Mouse (Mus musculus): ENCODE results near the gene Olfr1513. TPM values are rescaled to one million over a fixed set of nuclear protein-coding genes. Genes with fewer than 3 reads are reported as not detected.
"Not testable (repeated sequence)": the region's sequence is repeated elsewhere in the genome, so short reads cannot be mapped to it uniquely, and the experiment has no call there.

Gene Olfr1513
- total RNA-seq (2015; ENCODE audit: low replicate concordance) (not detected in 2 replicates), total RNA-seq (2017; ENCODE audit: low replicate concordance) (not detected in 2 replicates)

GRCm38 (mm10) chr14:52356308-52356707, at the start of gene Olfr1513:
Olfr1513 (minus strand) TSS chr14:52356408.
- no peak for ATAC-seq (replicated peaks; ENCODE audit: low FRiP score, poor library complexity, severe bottlenecking)

DNA sequence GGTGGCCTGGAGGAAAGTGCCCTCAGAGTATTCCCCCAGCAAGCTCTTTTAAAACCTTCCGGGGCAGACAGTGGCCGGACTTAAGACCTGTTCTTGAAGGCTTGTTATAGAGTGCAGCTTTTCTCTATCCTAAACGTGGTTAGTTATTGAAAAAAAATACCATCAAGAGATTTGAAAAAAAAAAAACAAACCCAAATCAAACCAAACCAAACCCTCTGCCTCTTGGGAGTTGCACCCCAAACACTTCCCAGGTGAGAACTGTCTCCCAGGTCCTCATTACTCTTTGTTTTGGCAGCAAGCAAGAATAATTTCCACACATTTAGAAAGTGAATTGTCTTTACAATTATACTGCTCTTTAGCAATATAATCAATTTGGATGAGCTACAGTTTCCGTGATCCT, 41.1 kb upstream of the Olfr1513 start, which contains the start of gene Olfr1511:
TSS of gene Olfr1511 (minus strand) at position 101 of the 400 bp plus-strand sequence.
- no peak for ATAC-seq (replicated peaks; ENCODE audit: low FRiP score, poor library complexity, severe bottlenecking)

- not testable (repeated sequence) for ATAC-seq (replicated peaks; ENCODE audit: low FRiP score, poor library complexity, severe bottlenecking)
These were observed 34.1 kb upstream of the Olfr1513 start for GRCm38 (mm10) chr14:52390084-52390848.

- ATAC-seq (replicated peaks; ENCODE audit: low FRiP score, poor library complexity, severe bottlenecking), result no peak
These were observed 22.9 kb upstream of the Olfr1513 start, which contains the start of gene Olfr1512 for GRCm38 (mm10) chr14:52379068-52379467. Olfr1512 (minus strand) TSS chr14:52379168.

- ATAC-seq (replicated peaks; ENCODE audit: low FRiP score, poor library complexity, severe bottlenecking), result no peak
These were observed 12.5 kb upstream of the Olfr1513 start for GRCm38 (mm10) chr14:52368741-52369140.

DNA sequence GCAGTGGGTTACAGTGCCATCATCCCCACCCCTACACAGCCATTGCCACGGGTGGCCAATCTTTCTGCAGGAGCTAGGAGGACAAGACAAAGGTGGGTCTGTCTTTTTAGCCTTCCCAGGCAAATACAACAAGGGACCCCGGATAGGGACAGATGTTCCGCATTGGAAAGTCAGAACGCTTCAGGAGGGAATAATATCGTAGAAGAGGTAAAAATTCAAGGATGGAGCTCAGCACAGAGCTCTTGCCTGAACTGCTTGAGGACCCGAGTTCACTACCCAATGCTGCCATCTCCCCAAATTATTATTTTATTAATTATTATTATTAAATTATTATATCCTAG, 16.7 kb downstream of the Olfr1513 start:
- ATAC-seq (replicated peaks; ENCODE audit: low FRiP score, poor library complexity, severe bottlenecking), result no peak

DNA sequence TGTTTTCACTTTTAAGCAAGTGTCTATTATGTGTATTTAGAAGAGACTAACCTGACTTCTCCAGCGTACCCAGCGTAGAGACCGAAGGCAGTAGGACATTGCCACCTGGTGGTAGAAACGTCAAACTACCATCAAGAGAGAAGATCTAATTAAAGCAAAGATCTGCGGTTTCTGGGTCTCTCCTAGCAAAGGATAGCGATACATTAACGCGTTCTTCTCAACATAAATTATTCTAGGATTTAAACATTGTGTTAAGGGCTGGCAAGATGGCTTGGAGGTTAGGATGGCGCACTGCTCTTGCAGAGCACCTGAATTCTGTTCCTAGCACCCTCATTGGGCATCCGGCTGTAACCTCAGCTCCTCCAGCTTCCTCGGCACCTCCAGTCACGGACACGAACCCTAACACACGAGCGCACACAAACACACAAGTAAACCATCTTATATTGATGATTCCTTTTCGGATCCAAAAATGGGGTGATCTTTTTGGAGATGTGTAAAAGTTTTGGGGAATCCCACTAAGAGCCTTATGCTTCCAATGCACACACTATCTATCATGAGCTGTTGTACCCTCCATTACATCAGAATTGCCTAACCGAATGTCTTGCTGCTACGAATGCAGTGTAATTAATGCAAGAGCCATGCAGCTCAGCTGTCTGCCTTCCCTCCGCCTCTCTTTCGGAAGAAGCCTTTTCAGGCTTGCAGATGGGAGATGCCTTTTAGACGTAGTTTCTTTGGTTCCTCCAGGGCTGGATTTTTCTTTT, 17.3 kb downstream of the Olfr1513 start:
- ATAC-seq (replicated peaks; ENCODE audit: low FRiP score, poor library complexity, severe bottlenecking), result peak; percentile 70

GRCm38 (mm10) chr14:52332171-52332570, 24.0 kb downstream of the Olfr1513 start:
- no peak for ATAC-seq (replicated peaks; ENCODE audit: low FRiP score, poor library complexity, severe bottlenecking)

DNA sequence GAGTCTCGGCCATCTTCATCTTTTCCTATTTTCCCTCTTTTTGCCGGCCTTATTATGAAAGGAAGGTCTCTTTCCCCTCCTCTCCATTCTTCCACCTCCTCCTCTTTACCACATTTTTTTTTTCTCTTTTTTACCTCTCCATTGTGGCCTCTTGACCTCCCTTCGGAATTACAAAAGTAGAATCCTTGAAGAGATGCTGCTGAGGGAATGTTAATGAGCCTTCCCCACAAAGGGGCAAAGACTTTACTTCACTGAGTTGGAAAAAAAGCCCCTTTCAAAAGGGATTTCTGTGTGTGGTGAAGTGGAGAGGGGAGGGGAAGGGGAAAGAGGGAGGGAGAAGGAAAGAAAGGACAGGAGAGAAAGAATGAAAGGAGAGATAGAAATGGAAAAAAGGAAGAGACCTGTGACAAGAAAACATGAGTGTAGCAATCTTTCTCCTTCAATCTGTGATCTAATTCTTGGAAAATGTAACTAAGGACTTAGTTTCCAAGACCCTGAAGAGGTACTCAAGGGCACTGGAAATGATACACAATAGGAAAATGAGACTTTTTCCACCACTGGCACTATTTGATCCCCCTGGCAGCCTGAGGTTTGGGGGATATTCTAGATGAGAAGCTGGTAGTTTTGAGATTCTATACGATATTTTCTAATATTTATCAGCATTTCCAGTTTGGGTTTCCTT, 25.0 kb downstream of the Olfr1513 start:
- ATAC-seq (replicated peaks; ENCODE audit: low FRiP score, poor library complexity, severe bottlenecking), result no peak

- ATAC-seq (replicated peaks; ENCODE audit: low FRiP score, poor library complexity, severe bottlenecking), result no peak
These were observed 28.0 kb downstream of the Olfr1513 start, which contains the start of gene Sall2 for GRCm38 (mm10) chr14:52327910-52328812. Sall2 (minus strand) TSS chr14:52328762.

GRCm38 (mm10) chr14:52327375-52327901, 28.8 kb downstream of the Olfr1513 start:
- ATAC-seq (replicated peaks; ENCODE audit: low FRiP score, poor library complexity, severe bottlenecking), result no peak

DNA sequence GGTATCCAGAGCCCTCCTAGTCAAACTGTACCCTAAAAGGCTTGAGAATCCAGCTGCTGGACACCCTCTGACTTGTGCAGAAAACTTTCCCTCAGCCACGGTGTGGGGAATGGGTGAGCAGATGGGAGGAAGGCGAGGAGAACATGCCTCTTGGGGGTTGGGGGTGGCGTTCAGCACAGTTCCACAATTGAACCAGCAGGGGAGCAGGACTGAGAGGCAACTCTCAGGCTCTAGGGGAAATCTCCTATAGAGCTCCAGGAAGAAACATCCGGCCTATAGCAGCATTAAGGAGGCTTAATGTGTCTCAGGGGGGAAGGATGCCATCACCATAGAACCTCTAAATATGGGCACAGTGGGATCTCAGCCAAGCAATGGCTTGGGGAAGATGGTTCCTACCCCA, 30.3 kb downstream of the Olfr1513 start:
- no peak for ATAC-seq (replicated peaks; ENCODE audit: low FRiP score, poor library complexity, severe bottlenecking)

DNA sequence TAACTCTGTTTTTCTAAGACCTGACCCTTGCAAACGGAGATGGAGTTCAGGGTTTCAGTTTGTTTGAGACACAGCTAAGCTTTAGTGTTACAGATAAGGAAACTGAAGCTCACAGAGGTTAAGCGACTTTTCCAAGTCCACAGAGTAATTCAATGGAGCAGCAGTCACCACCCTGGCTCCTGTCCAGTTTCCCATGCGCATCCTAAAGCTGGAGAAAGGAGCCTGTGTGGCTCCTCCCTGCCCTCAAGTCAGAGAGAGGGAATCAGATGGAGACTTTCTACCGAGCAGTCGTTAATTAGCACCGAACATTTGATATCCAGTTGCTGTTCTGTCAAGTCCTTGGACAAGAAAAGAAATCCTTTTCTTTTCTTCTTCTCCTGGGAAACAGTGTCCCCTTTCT, 36.8 kb downstream of the Olfr1513 start:
- ATAC-seq (replicated peaks; ENCODE audit: low FRiP score, poor library complexity, severe bottlenecking), result no peak

- no peak for ATAC-seq (replicated peaks; ENCODE audit: low FRiP score, poor library complexity, severe bottlenecking)
These were observed 39.6 kb downstream of the Olfr1513 start for GRCm38 (mm10) chr14:52316441-52317225.

DNA sequence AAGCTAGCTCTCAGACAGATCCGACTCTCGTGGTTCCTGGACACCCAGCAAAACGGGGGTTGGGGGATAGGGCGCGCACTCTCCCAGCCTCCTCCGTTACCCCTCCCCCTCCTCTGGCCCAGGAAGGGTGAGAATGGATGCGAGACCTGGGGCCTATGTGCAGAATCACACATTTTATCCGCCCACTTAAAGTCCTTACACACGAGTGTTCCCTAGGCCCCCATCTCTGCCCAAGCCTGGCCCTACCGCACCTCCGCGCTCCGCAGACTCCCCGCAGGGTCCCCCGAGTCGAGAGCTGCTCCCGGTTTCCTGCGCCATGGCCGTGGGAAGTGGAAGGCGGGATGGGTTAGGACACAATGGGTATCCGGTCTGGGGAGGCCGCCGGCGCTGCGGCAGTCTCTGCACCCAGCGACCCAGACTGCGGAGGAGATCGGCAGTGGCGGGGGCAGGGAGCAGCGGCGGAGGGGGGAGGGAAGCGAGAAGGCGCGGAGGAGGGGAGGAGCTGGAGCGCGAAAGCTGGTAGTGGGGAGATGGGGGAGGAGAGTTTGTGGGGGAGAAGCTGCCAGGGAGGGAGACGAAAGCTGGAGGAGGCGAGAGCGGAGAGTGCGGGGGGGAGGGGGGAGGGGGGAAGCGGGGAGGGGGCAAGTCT, 40.3 kb downstream of the Olfr1513 start:
- ATAC-seq (replicated peaks; ENCODE audit: low FRiP score, poor library complexity, severe bottlenecking), result no peak

- no peak for ATAC-seq (replicated peaks; ENCODE audit: low FRiP score, poor library complexity, severe bottlenecking)
These were observed 40.9 kb downstream of the Olfr1513 start for GRCm38 (mm10) chr14:52315283-52315780.

DNA sequence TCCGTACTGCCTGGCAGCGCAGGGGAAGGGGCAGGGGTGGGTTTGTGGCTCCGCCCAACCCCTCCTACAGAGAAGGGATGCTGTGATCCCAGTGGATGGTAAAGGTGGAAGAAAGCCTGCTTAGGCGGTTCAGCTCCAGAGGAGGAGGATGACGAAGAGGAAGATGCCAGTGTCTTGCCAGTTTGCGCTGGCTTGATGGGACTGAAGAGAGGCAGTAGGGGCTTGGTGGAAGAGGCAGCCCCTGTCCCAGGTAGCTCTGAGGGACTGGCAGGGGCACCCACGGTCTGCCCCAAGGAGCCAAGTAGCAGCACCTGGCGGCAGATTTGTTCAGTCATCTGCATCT, 41.4 kb downstream of the Olfr1513 start:
- ATAC-seq (replicated peaks; ENCODE audit: low FRiP score, poor library complexity, severe bottlenecking), result no peak
